In genomic region chr11:116138096-116138467, GRCm38 (mm10) we compare ENCODE assay signal across 9 mouse cellular contexts. TPM values are rescaled to one million over a fixed set of nuclear protein-coding genes. Genes with fewer than 3 reads are reported as not detected.
DNase-seq lines count a peak whose midpoint lies in the region; ATAC-seq and TF ChIP-seq lines count a peak whose summit lies in the region.
"Had no signal": no experiment of that assay in that cellular context is flagged by ENCODE, and none has a peak within 500 bp of the region (broad histone marks: within the 10 kb centered on the region; RNA-seq: fewer than 3 reads in every experiment).

No protein-coding gene starts in this region.

- no peak for TF ChIP-seq POLR2A in MEL (IDR thresholded peaks at IDR 0.05; ENCODE audit: control insufficient read depth in 1 of 2, insufficient read depth in 1 of 2, low read depth in 1 of 2, low read length in 2 of 2, poor library complexity in 1 of 2)

- H3K27ac ChIP-seq in heart, postnatal 0 days (ENCODE audit: low read depth), result peak overlapping the region; percentile 57; the same call in 1 of the 2 replicates
- H3K27ac ChIP-seq in MEL (ENCODE audit: control insufficient read depth, low read depth, low read length), result peak overlapping the region; percentile 56
- H3K27ac ChIP-seq in hindbrain, embryonic 12.5 days, result peak overlapping the region; percentile 72
- H3K27ac ChIP-seq in midbrain, embryonic 12.5 days (replicated peaks), result peak overlapping the region; percentile 77

- H3K4me1 ChIP-seq in heart, postnatal 0 days (ENCODE audit: control insufficient read depth, insufficient read depth), result no peaks in the 10 kb centered on the region
- H3K4me1 ChIP-seq in MEL (ENCODE audit: control insufficient read depth in 1 of 2, insufficient read depth in 2 of 2, low read length in 2 of 2), result peaks cover 6 to 27% of the 10 kb centered on the region in 2 experiments; a peak in 3 of 4 replicates
- H3K4me1 ChIP-seq in hindbrain, embryonic 12.5 days, result peaks cover 10% of the 10 kb centered on the region
- peaks cover 6% of the 10 kb centered on the region for H3K4me1 ChIP-seq in midbrain, embryonic 12.5 days

- H3K4me2 ChIP-seq in heart, postnatal 0 days (ENCODE audit: low read depth, low read length), result peak overlapping the region; percentile 84
- peak overlapping the region; percentile 72 for H3K4me2 ChIP-seq in hindbrain, embryonic 12.5 days (replicated peaks)
- H3K4me2 ChIP-seq in midbrain, embryonic 12.5 days (replicated peaks), result peak overlapping the region; percentile 64

- no peak for TF ChIP-seq RAD21 in MEL (IDR thresholded peaks at IDR 0.05; ENCODE audit: low read depth, low read length)

- ATAC-seq in heart, postnatal 0 days (ENCODE audit: insufficient read depth, low read depth), result no peak
- no peak for ATAC-seq in hindbrain, embryonic 12.5 days (ENCODE audit: low FRiP score)
- ATAC-seq in midbrain, embryonic 12.5 days (ENCODE audit: low FRiP score, low read depth), result no peak; the same call in 1 of the 2 replicates

- no peak for TF ChIP-seq CTCF in heart, postnatal 0 days (IDR thresholded peaks at IDR 0.05; ENCODE audit: low read depth)
- no peak for TF ChIP-seq CTCF in MEL (IDR thresholded peaks at IDR 0.05 in 2 of 3, conservative IDR thresholded peaks at IDR 0.05 in 1 of 3; ENCODE audit: control insufficient read depth in 1 of 3, insufficient read depth in 1 of 3, low read depth in 2 of 3, low read length in 3 of 3, poor library complexity in 1 of 3, severe bottlenecking in 1 of 3)

- H3K79me2 ChIP-seq in MEL (ENCODE audit: control insufficient read depth, insufficient read depth, low read length, poor library complexity), result peaks cover 19% of the 10 kb centered on the region

- no peaks in the 10 kb centered on the region for H3K27me3 ChIP-seq in heart, postnatal 0 days (ENCODE audit: control insufficient read depth, insufficient read depth, low read length)
- no peaks in the 10 kb centered on the region for H3K27me3 ChIP-seq in MEL (ENCODE audit: control insufficient read depth in 1 of 2, insufficient read depth in 2 of 2, low read length in 2 of 2)
- no peaks in the 10 kb centered on the region for H3K27me3 ChIP-seq in hindbrain, embryonic 12.5 days
- H3K27me3 ChIP-seq in midbrain, embryonic 12.5 days, result no peaks in the 10 kb centered on the region
- H3K27me3 ChIP-seq: Patski had no signal

- H3K9me3 ChIP-seq in heart, postnatal 0 days (replicated peaks; ENCODE audit: control insufficient read depth, low read length), result no peaks in the 10 kb centered on the region
- H3K9me3 ChIP-seq in MEL (replicated peaks; ENCODE audit: insufficient read depth, low read length), result no peaks in the 10 kb centered on the region
- no peaks in the 10 kb centered on the region for H3K9me3 ChIP-seq in hindbrain, embryonic 12.5 days (replicated peaks)
- no peaks in the 10 kb centered on the region for H3K9me3 ChIP-seq in midbrain, embryonic 12.5 days

- H3K9ac ChIP-seq in heart, postnatal 0 days (replicated peaks; ENCODE audit: low read depth, low read length), result peak overlapping the region; percentile 71
- H3K9ac ChIP-seq in MEL (ENCODE audit: control insufficient read depth, low read depth, low read length, poor library complexity, severe bottlenecking), result peak overlapping the region; percentile 89
- H3K9ac ChIP-seq in hindbrain, embryonic 12.5 days, result peak overlapping the region; percentile 84
- peak overlapping the region; percentile 83 for H3K9ac ChIP-seq in midbrain, embryonic 12.5 days (replicated peaks)

- H3K4me3 ChIP-seq in heart, postnatal 0 days (ENCODE audit: low read depth, low read length), result peak overlapping the region; percentile 77
- H3K4me3 ChIP-seq in MEL (ENCODE audit: control insufficient read depth in 1 of 2, insufficient read depth in 1 of 2, low read depth in 2 of 2, low read length in 2 of 2), result peak overlapping the region; percentile 88 to 89
- H3K4me3 ChIP-seq in hindbrain, embryonic 12.5 days, result peak overlapping the region; percentile 89
- peak overlapping the region; percentile 80 for H3K4me3 ChIP-seq in midbrain, embryonic 12.5 days

- no peak for DNase-seq in heart, postnatal 0 days (ENCODE audit: low spot score)
- DNase-seq in heart, adult 18-20 months, result no peak
- peak; percentile 71 for DNase-seq in MEL (ENCODE audit: low read depth, low spot score)
- DNase-seq in embryo, embryonic 10 days (ENCODE audit: low spot score), result no peak
- DNase-seq in layer of hippocampus, postnatal 36 days, result no peak
- DNase-seq in retina, postnatal 1 day, result no peak

- TF ChIP-seq EP300 in heart, postnatal 0 days (IDR thresholded peaks at IDR 0.05; ENCODE audit: low read depth), result no peak
- TF ChIP-seq EP300 in MEL (IDR thresholded peaks at IDR 0.05; ENCODE audit: low read depth in 1 of 2, low read length in 2 of 2), result no peak

- WGBS in heart, postnatal 0 days, result under 1% methylated on average over 20 of the region's 20 CpGs
- WGBS in hindbrain, embryonic 12.5 days, result 1% methylated on average over 20 of the region's 20 CpGs
- 1% methylated on average over 20 of the region's 20 CpGs for WGBS in midbrain, embryonic 12.5 days

- H3K36me3 ChIP-seq in heart, postnatal 0 days (replicated peaks; ENCODE audit: control insufficient read depth, insufficient read depth, low read length), result peaks cover 26% of the 10 kb centered on the region
- H3K36me3 ChIP-seq in MEL (ENCODE audit: control insufficient read depth in 1 of 2, insufficient read depth in 2 of 2, low read length in 2 of 2), result peaks cover 0 to 15% of the 10 kb centered on the region in 2 experiments; a peak in 2 of 4 replicates
- H3K36me3 ChIP-seq in hindbrain, embryonic 12.5 days, result peaks cover 36% of the 10 kb centered on the region
- peaks cover 48% of the 10 kb centered on the region for H3K36me3 ChIP-seq in midbrain, embryonic 12.5 days

TF ChIP-seq in MEL, 35 proteins besides CTCF, POLR2A, EP300 and RAD21 (continues in another document):
- no peak for TF ChIP-seq HCFC1 (IDR thresholded peaks at IDR 0.05; ENCODE audit: low read depth, low read length)

RNA-seq across cellular contexts. Expression of gene Mrpl38, which starts 0.6 kb away (rescaled TPM):
- 114 and 153 TPM in 2 replicates for total RNA-seq in heart, postnatal 0 days (2014; rRNA removed; ENCODE audit: low replicate concordance)
- polyA plus RNA-seq in heart, postnatal 0 days (2015; fragmentation: Nextera tagmentation; extraction: Ambion mirVana), result 79.1 and 80.8 TPM in 2 replicates
- 10 to 100 TPM; 56.8 to 66.1 TPM for total RNA-seq in heart, adult 18-20 months (2021)
- total RNA-seq in MEL (2012; rRNA removed), result 105 and 113 TPM in 2 replicates
- polyA plus RNA-seq in MEL (2012; ENCODE audit: insufficient read depth in 1 of 2, insufficient read length in 2 of 2, low read depth in 1 of 2, low replicate concordance in 2 of 2, missing spikeins in 1 of 2), result 100 to 1,000 TPM in 1 of 2 experiments, not detected in 1; 157 TPM
- 72.7 and 77.8 TPM in 2 replicates for polyA plus RNA-seq in hindbrain, embryonic 12.5 days (2016; fragmentation: Nextera tagmentation; extraction: Ambion mirVana)
- 82.3 and 84.4 TPM in 2 replicates for polyA plus RNA-seq in midbrain, embryonic 12.5 days (2016; fragmentation: Nextera tagmentation; extraction: Ambion mirVana)
- total RNA-seq in layer of hippocampus, postnatal 36 days (2021), result 10 to 100 TPM; 55.1 to 58.2 TPM

RNA-seq across cellular contexts. Expression of gene Trim65, which starts 7.2 kb away (rescaled TPM):
- 5.9 and 15.0 TPM in 2 replicates for total RNA-seq in heart, postnatal 0 days (2014; rRNA removed; ENCODE audit: low replicate concordance)
- polyA plus RNA-seq in heart, postnatal 0 days (2015; fragmentation: Nextera tagmentation; extraction: Ambion mirVana), result 2.7 TPM in 2 replicates
- total RNA-seq in heart, adult 18-20 months (2021), result 10 to 100 TPM in 1 of 2 experiments, 1 to 10 TPM in 1; 9.6 to 10.5 TPM
- 8.2 and 8.8 TPM in 2 replicates for total RNA-seq in MEL (2012; rRNA removed)
- 10 to 100 TPM in 1 of 2 experiments, not detected in 1; 10.7 TPM for polyA plus RNA-seq in MEL (2012; ENCODE audit: insufficient read depth in 1 of 2, insufficient read length in 2 of 2, low read depth in 1 of 2, low replicate concordance in 2 of 2, missing spikeins in 1 of 2)
- 2.2 and 2.3 TPM in 2 replicates for polyA plus RNA-seq in hindbrain, embryonic 12.5 days (2016; fragmentation: Nextera tagmentation; extraction: Ambion mirVana)
- polyA plus RNA-seq in midbrain, embryonic 12.5 days (2016; fragmentation: Nextera tagmentation; extraction: Ambion mirVana), result 1.3 and 1.7 TPM in 2 replicates
- total RNA-seq in layer of hippocampus, postnatal 36 days (2021), result 1 to 10 TPM; 7.1 to 8.0 TPM

RNA-seq across cellular contexts. Expression of gene Trim47, which starts 11.1 kb away (rescaled TPM):
- total RNA-seq in heart, postnatal 0 days (2014; rRNA removed; ENCODE audit: low replicate concordance), result 89.0 and 104 TPM in 2 replicates
- polyA plus RNA-seq in heart, postnatal 0 days (2015; fragmentation: Nextera tagmentation; extraction: Ambion mirVana), result 42.8 and 43.9 TPM in 2 replicates
- total RNA-seq in heart, adult 18-20 months (2021), result 10 to 100 TPM; 24.7 to 27.6 TPM
- total RNA-seq in MEL (2012; rRNA removed), result 3.6 and 6.7 TPM in 2 replicates
- polyA plus RNA-seq in MEL (2012; ENCODE audit: insufficient read depth in 1 of 2, insufficient read length in 2 of 2, low read depth in 1 of 2, low replicate concordance in 2 of 2, missing spikeins in 1 of 2), result 1 to 10 TPM in 1 of 2 experiments, not detected in 1; 5.6 TPM
- polyA plus RNA-seq in hindbrain, embryonic 12.5 days (2016; fragmentation: Nextera tagmentation; extraction: Ambion mirVana), result 4.4 and 5.3 TPM in 2 replicates
- polyA plus RNA-seq in midbrain, embryonic 12.5 days (2016; fragmentation: Nextera tagmentation; extraction: Ambion mirVana), result 4.0 and 4.7 TPM in 2 replicates
- 1 to 10 TPM; 4.4 to 4.6 TPM for total RNA-seq in layer of hippocampus, postnatal 36 days (2021)

RNA-seq across cellular contexts. Expression of gene Fbf1, which starts 29.9 kb away (rescaled TPM):
- total RNA-seq in heart, postnatal 0 days (2014; rRNA removed; ENCODE audit: low replicate concordance), result 20.4 and 22.8 TPM in 2 replicates
- 8.2 and 8.5 TPM in 2 replicates for polyA plus RNA-seq in heart, postnatal 0 days (2015; fragmentation: Nextera tagmentation; extraction: Ambion mirVana)
- 10 to 100 TPM; 13.5 to 18.1 TPM for total RNA-seq in heart, adult 18-20 months (2021)
- total RNA-seq in MEL (2012; rRNA removed), result 29.0 and 32.5 TPM in 2 replicates
- polyA plus RNA-seq in MEL (2012; ENCODE audit: insufficient read depth in 1 of 2, insufficient read length in 2 of 2, low read depth in 1 of 2, low replicate concordance in 2 of 2, missing spikeins in 1 of 2), result 10 to 100 TPM in 1 of 2 experiments, not detected in 1; 29.2 TPM
- 80.7 and 80.9 TPM in 2 replicates for polyA plus RNA-seq in hindbrain, embryonic 12.5 days (2016; fragmentation: Nextera tagmentation; extraction: Ambion mirVana)
- 80.2 and 85.9 TPM in 2 replicates for polyA plus RNA-seq in midbrain, embryonic 12.5 days (2016; fragmentation: Nextera tagmentation; extraction: Ambion mirVana)
- total RNA-seq in layer of hippocampus, postnatal 36 days (2021), result 10 to 100 TPM; 80.9 to 95.6 TPM

RNA-seq across cellular contexts. Expression of gene Wbp2, which starts 51.3 kb away (rescaled TPM):
- 113 and 120 TPM in 2 replicates for total RNA-seq in heart, postnatal 0 days (2014; rRNA removed; ENCODE audit: low replicate concordance)
- 106 and 117 TPM in 2 replicates for polyA plus RNA-seq in heart, postnatal 0 days (2015; fragmentation: Nextera tagmentation; extraction: Ambion mirVana)
- 100 to 1,000 TPM in 1 of 2 experiments, 10 to 100 TPM in 1; 93.3 to 109 TPM for total RNA-seq in heart, adult 18-20 months (2021)
- 16.5 and 19.4 TPM in 2 replicates for total RNA-seq in MEL (2012; rRNA removed)
- 10 to 100 TPM in 1 of 2 experiments, not detected in 1; 75.8 TPM for polyA plus RNA-seq in MEL (2012; ENCODE audit: insufficient read depth in 1 of 2, insufficient read length in 2 of 2, low read depth in 1 of 2, low replicate concordance in 2 of 2, missing spikeins in 1 of 2)
- polyA plus RNA-seq in hindbrain, embryonic 12.5 days (2016; fragmentation: Nextera tagmentation; extraction: Ambion mirVana), result 90.7 and 97.7 TPM in 2 replicates
- 92.4 and 102 TPM in 2 replicates for polyA plus RNA-seq in midbrain, embryonic 12.5 days (2016; fragmentation: Nextera tagmentation; extraction: Ambion mirVana)
- total RNA-seq in layer of hippocampus, postnatal 36 days (2021), result 100 to 1,000 TPM; 402 to 404 TPM
